Mouse (Mus musculus) forebrain, embryonic 16.5 days (tissue): ENCODE measurements around the gene Gas8. TPM values are rescaled to one million over a fixed set of nuclear protein-coding genes. Genes with fewer than 3 reads are reported as not detected.
"Not testable (repeated sequence)": the region's sequence is repeated elsewhere in the genome, so short reads cannot be mapped to it uniquely, and the experiment has no call there.

Experiments used
- ATAC-seq: fragments of 200-750 bp; cut with Nextera tagmentation; 2 replicates; pipeline ENCODE4 v1.8.0; 2017; ENCODE audit warnings: mild to moderate bottlenecking, moderate library complexity
- H3K27ac ChIP-seq: fragments of 300-500 bp; sonication (generic); 2 replicates; pipeline ENCODE4 v1.5.1; 2014; ENCODE audit warnings: low read length, control low read depth
- H3K27me3 ChIP-seq: fragments of 300-500 bp; sonication (generic); replicated peaks from 2 replicates; pipeline ENCODE4 v1.6.1; 2014; ENCODE audit warnings: low read length; ENCODE audit not compliant: control insufficient read depth, insufficient read depth
- H3K36me3 ChIP-seq: fragments of 300-500 bp; sonication (generic); 2 replicates; pipeline ENCODE4 v1.6.1; 2014; ENCODE audit not compliant: control insufficient read depth, insufficient read depth
- H3K4me1 ChIP-seq: fragments of 300-500 bp; sonication (generic); replicated peaks from 2 replicates; pipeline ENCODE4 v1.6.1; 2014; ENCODE audit warnings: low read length; ENCODE audit not compliant: control insufficient read depth, insufficient read depth
- H3K4me2 ChIP-seq: fragments of 300-500 bp; sonication (generic); 2 replicates; pipeline ENCODE4 v1.6.1; 2014; ENCODE audit warnings: mild to moderate bottlenecking, low read length, control low read depth
- H3K4me3 ChIP-seq: fragments of 300-500 bp; sonication (generic); replicated peaks from 2 replicates; pipeline ENCODE4 v1.5.1; 2014; ENCODE audit warnings: mild to moderate bottlenecking, low read length, control low read depth
- H3K9ac ChIP-seq: fragments of 300-500 bp; sonication (generic); replicated peaks from 2 replicates; pipeline ENCODE4 v1.6.1; 2014; ENCODE audit warnings: low read depth, low read length, control low read depth
- H3K9me3 ChIP-seq: fragments of 300-500 bp; sonication (generic); 2 replicates; pipeline ENCODE4 v1.6.1; 2016; ENCODE audit warnings: low read length; ENCODE audit not compliant: control insufficient read depth
- whole genome bisulfite sequencing: fragments of 180-500 bp; shearing (Covaris S2); extraction: QIAGEN DNeasy Blood & Tissue Kit; methylation state at CpG from one replicate; pipeline ENCODE4 v1.1.7; 2014; 5-methylcytosine and 5-hydroxymethylcytosine counted together
- polyA plus RNA-seq: library from polyadenylated mRNA; unstranded; fragments of >200 nt; fragmentation: Nextera tagmentation; extraction: Ambion mirVana; gene quantifications from 2 replicates; pipeline ENCODE4 v1.2.1, GENCODE M21; 2015

Gas8 gene
- polyA plus RNA-seq, 1 experiment from 2014 or later = 48.4 TPM

GRCm38 (mm10) chr8:123536242-123536989, 17.8 kb downstream of the Gas8 start:
- no peaks in the 10 kb centered on the region for H3K4me1 ChIP-seq
- no peak overlapping the region for H3K4me2 ChIP-seq
- no peak overlapping the region for H3K9ac ChIP-seq
- no peak for ATAC-seq
- H3K4me3 ChIP-seq = no peak overlapping the region
- peaks cover 27% of the 10 kb centered on the region for H3K36me3 ChIP-seq
- no peaks in the 10 kb centered on the region for H3K9me3 ChIP-seq
- H3K27me3 ChIP-seq = no peaks in the 10 kb centered on the region
- no peak overlapping the region for H3K27ac ChIP-seq
- WGBS = 89% methylated on average over 9 of the region's 9 CpGs

- no peak for ATAC-seq
- H3K36me3 ChIP-seq = peaks cover 22% of the 10 kb centered on the region
- WGBS = 36% methylated on average over 9 of the region's 10 CpGs
These were observed 18.4 kb downstream of the Gas8 start for GRCm38 (mm10) chr8:123536990-123537380.

DNA sequence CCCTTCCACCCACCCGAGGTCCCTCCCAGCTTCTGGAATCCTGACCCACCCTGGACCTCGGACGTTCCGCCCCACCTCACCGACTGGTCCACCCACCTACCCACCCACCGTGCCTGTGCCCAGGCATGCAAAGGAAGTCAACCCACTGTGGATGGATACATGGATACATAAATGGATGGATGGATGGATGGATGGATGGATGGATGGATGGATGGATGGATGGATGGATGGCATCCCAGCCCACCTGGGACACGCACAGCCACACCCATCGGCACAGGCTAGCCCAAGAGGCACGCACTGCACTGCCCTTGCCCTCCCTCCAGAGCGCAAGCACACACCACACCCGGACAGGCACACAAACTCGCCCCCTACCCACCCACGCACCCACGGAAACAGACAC, 19.0 kb downstream of the Gas8 start:
- 77% methylated on average over 4 of the region's 14 CpGs for WGBS
- peaks cover 16% of the 10 kb centered on the region for H3K36me3 ChIP-seq
- not testable (repeated sequence) for H3K27ac ChIP-seq

More at GRCm38 (mm10) chr8:123536990-123537380, 18.4 kb downstream of the Gas8 start:
- no peak overlapping the region for H3K27ac ChIP-seq
- H3K4me2 ChIP-seq = no peak overlapping the region
- H3K9ac ChIP-seq = no peak overlapping the region
- no peaks in the 10 kb centered on the region for H3K4me1 ChIP-seq
- no peak overlapping the region for H3K4me3 ChIP-seq
- H3K27me3 ChIP-seq = no peaks in the 10 kb centered on the region
- H3K9me3 ChIP-seq = no peaks in the 10 kb centered on the region

GRCm38 (mm10) chr8:123564221-123564620, 45.6 kb downstream of the Gas8 start:
- ATAC-seq, H3K4me1 ChIP-seq, H3K36me3 ChIP-seq, H3K27me3 ChIP-seq, H3K4me2 ChIP-seq, H3K27ac ChIP-seq, H3K9ac ChIP-seq, H3K4me3 ChIP-seq, H3K9me3 ChIP-seq: not testable (repeated sequence)
- no CpG with 5 or more reads among the region's 45 CpGs for WGBS

More for the DNA sequence above, 19.0 kb downstream of the Gas8 start:
- H3K4me2 ChIP-seq, H3K4me1 ChIP-seq, H3K9ac ChIP-seq, H3K27me3 ChIP-seq, H3K4me3 ChIP-seq, H3K9me3 ChIP-seq, ATAC-seq: not testable (repeated sequence)

- not testable (repeated sequence) for H3K4me3 ChIP-seq, ATAC-seq, H3K27me3 ChIP-seq, H3K36me3 ChIP-seq, H3K9me3 ChIP-seq, H3K27ac ChIP-seq, H3K9ac ChIP-seq, H3K4me1 ChIP-seq, H3K4me2 ChIP-seq
- WGBS = 70% methylated on average over 1 of the region's 10 CpGs
These were observed 56.8 kb downstream of the Gas8 start for GRCm38 (mm10) chr8:123575386-123575785.

Other genes with a start within 250 kb of the Gas8 start
- 12.8 and 14.8 TPM in 2 replicates for gene Fanca, start 200.3 kb upstream of the Gas8 start, polyA plus RNA-seq
- gene Spire2, start 186.1 kb upstream of the Gas8 start, polyA plus RNA-seq = 31.8 and 33.4 TPM in 2 replicates
- 283 and 303 TPM in 2 replicates for gene Tcf25, start 145.1 kb upstream of the Gas8 start, polyA plus RNA-seq
- gene Mc1r, start 111.7 kb upstream of the Gas8 start, polyA plus RNA-seq = 0.09 and 0.12 TPM in 2 replicates
- 1,828 and 2,004 TPM in 2 replicates for gene Tubb3, start 107.4 kb upstream of the Gas8 start, polyA plus RNA-seq
- gene Def8, start 95.3 kb upstream of the Gas8 start, polyA plus RNA-seq = 43.9 and 48.3 TPM in 2 replicates
- gene Afg3l1, start 40.9 kb upstream of the Gas8 start, polyA plus RNA-seq = 52.3 and 54.4 TPM in 2 replicates
- 96.6 and 97.2 TPM in 2 replicates for gene Dbndd1, start 3.4 kb upstream of the Gas8 start, polyA plus RNA-seq
- 8.8 and 9.5 TPM in 2 replicates for gene Rhou, start 135.1 kb downstream of the Gas8 start, polyA plus RNA-seq